Mouse (Mus musculus) cerebellum, adult 9-11 months (tissue): ENCODE data around the gene Ankrd23.
A peak's percentile ranks its signal among the peaks of the same experiment; 100 is the strongest.

Experiments
- DNase-seq: peaks from one replicate; pipeline ENCODE4 v3.0.0; 2022

The Ankrd23 gene

GRCm38 (mm10) chr1:36542925-36543324, 6.2 kb upstream of the Ankrd23 start:
- DNase-seq, result no peak

- DNase-seq, result peak; percentile 80
Observed at GRCm38 (mm10) chr1:36541844-36542243, 5.2 kb upstream of the Ankrd23 start.

DNA sequence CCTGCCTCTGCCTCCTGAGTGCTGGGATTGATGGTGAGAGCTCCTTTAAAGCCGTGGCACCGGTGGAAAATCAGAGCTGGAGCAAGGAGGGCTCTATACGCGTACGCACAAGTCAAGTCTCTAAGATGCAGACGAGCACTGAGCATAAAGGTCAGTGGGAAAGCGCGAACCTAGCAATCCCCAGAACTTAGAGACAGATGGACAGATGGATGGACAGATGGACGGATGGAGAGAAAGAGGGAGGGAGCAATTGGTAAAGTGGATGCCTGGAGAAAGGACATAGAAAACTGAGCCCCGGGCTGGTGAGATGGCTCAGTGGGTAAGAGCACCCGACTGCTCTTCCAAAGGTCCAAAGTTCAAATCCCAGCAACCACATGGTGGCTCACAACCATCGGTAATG, 4.1 kb upstream of the Ankrd23 start:
- peak; percentile 54 for DNase-seq

DNA sequence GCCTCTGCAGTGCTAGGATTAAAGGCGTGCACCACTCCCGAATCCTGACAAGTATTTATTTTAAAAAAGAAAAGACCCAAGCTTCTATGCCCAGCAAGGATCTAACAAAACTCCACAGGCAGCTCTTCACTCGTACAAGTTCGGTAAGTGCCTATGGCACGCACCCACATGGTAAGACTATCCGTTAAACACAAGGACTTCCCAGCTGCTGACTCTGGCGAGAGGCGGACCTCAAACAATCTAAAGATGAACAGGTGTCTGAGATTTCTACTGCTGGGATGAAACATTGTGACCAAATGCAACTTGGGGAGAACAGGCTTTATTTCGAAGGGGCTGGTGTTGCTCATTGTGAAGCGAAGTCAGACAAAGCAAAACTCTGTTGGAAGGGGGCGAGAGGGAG, 3.4 kb upstream of the Ankrd23 start:
- DNase-seq, result no peak

- peak; percentile 45 for DNase-seq
Observed at GRCm38 (mm10) chr1:36539186-36539585, 2.5 kb upstream of the Ankrd23 start, which contains the start of gene Gm42417. Gm42417 (minus strand) TSS chr1:36539429.

DNA sequence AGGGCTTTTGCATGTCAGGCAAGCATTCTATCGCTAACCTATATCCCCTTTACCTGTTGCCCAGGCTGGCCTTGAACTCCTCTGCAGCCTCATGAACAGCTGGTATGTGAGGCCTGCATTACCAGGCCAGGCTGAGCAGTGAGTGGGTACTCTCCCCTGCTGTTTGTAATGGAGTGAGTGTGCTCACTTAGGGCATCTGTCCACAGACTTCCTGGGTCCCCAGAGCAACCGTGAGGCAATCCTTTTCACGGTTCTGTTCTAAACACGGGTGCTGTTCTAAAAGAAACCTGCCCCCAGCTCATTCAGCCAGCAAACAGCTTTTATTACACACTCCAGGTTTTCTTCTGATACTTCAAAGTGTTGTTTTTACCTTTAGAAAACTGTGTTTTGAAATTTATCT, 2.0 kb upstream of the Ankrd23 start:
- no peak for DNase-seq

DNA sequence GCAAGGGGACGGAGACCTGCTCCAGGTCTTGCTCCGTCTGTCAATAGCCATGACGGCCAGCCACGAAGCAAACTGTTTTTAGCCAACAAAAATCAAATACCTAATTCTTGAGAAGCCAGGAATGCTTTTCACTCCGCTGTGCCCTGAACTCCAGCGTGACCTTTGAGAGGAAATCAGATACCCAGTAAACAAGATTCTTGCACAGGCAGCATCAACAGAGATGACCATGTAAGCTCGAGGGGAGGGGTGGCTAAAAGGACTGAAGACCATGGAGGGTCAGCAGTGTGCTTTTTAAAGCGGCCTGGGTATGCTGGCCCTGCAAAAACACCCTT, 320 bp downstream of the Ankrd23 start:
- DNase-seq, result no peak

- DNase-seq, result peak; percentile 78
Observed at GRCm38 (mm10) chr1:36535477-36536396, 946 bp downstream of the Ankrd23 start.

- DNase-seq, result no peak
Observed at GRCm38 (mm10) chr1:36534595-36535058, 2.1 kb downstream of the Ankrd23 start.

GRCm38 (mm10) chr1:36533546-36533945, 3.1 kb downstream of the Ankrd23 start:
- no peak for DNase-seq

DNA sequence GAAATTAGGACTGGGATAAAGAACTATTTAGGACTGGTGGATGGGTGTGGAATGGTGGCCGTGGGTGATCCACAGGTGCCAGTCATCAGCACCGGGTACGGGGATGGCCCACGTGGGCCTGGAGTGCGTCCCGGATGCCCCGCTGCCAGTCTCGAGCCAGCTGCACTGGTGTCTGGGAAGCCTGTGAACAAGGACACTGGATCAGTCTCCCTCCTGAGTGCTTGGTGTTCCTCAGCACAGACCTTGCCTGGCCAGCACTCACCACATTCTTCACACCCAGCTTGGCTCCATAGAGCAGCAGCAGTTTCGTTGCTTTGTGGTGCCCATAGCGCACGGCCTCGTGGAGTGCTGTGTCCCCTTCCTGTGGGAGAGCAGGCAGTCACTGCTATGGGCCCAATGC, 5.2 kb downstream of the Ankrd23 start:
- no peak for DNase-seq

DNA sequence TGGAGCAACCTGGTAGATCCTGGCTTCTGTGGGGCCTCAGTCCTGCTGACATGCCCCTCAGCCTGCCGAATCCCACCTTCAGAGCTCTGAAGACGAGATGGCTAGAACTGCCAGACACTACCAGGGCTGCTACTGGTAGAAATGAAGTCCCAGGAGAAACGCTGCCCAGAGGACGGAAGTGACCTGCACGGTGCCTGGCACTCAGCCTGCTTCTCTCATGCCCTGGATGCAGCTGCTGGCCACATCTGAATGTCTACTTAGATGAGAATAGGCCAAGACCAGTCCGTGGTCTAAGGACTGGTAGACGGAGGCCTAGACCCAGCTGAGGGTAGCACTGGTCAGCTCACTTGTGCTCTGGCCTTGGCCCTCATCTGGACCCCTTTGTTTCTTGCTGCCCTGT, 5.7 kb downstream of the Ankrd23 start:
- DNase-seq, result no peak

DNA sequence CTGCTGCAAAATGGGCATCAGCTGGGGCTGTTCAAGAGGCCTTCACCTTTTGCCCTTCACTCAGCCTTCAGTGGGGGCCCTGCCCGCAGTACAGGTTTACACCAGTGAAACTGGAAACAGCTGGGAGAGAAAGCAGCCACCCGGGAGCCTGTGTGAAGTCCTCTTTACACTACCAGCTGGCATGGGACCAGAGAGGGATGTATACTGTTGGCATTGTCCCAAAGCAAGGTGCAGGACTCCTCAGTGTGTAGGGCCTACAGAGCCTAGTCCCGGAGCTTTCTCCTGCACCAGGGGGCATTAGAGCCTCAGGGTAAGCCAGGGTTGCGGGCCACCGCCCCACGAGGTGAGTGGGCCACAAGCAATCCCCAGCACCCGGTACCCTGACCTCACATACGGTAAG, 6.2 kb downstream of the Ankrd23 start:
- no peak for DNase-seq

DNA sequence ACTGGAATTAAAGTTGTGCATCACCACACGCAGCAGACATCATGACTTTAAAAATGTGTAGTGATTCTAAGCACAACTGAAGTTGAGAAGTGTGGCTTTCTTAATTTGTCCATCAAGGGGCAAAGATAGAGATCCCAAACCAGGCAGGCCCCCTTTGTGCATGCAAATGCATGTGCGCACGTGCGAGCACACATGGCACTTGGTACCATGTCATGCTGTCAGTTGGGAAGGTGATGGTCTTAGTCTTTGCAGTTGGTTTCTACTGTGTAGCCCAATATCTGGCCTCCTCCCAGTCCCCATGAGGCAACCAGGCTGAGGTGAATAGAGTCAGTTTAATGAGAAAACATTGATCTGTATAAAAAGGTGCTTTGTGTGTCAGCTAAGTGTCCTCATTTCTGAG, 6.8 kb downstream of the Ankrd23 start:
- DNase-seq, result no peak

- no peak for DNase-seq
Observed at GRCm38 (mm10) chr1:36529274-36529673, 7.4 kb downstream of the Ankrd23 start.

GRCm38 (mm10) chr1:36528351-36528750, 8.3 kb downstream of the Ankrd23 start:
- DNase-seq, result no peak

DNA sequence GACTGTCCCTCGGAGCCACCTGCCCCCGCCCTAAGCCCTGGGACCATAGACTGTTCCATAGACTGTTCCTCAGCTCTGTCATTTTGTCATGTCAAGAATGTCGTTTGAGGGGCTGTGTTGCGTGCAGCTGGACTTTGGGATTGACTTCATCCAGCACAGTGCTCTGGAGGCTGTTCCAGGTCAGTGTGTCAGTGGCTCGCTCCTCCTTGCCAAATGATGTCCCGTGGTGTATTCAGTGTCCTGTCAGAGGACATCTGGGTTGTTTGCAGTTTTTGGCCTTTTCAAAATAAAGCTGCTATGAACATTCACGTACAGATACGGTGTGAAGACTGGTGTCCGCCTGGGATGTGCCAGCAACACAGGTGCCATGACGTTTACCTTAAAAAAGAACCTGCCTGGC, 9.8 kb downstream of the Ankrd23 start:
- no peak for DNase-seq

- DNase-seq, result no peak
Observed at GRCm38 (mm10) chr1:36525774-36526173, 10.9 kb downstream of the Ankrd23 start.

DNA sequence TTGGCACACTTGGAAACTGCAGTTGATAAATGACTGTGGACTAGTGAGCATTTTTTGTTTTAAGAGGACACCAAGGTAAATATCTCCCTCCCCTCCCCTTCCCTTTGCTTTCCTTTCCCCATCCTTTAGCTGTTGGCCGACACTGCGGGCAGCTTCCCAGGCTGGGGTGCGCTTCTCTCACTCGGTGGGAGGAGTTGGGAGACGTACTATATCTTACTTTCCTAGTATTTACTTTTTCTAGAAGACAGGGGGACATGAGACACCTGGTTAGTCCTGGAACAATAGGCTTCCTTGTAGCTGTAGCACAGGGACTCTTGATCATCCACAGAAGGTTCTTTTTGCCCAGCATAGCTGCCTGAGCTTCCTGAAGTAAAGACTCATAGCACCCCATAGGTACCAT, 12.6 kb downstream of the Ankrd23 start:
- no peak for DNase-seq

- no peak for DNase-seq
Observed at GRCm38 (mm10) chr1:36523332-36524013, 13.2 kb downstream of the Ankrd23 start.

DNA sequence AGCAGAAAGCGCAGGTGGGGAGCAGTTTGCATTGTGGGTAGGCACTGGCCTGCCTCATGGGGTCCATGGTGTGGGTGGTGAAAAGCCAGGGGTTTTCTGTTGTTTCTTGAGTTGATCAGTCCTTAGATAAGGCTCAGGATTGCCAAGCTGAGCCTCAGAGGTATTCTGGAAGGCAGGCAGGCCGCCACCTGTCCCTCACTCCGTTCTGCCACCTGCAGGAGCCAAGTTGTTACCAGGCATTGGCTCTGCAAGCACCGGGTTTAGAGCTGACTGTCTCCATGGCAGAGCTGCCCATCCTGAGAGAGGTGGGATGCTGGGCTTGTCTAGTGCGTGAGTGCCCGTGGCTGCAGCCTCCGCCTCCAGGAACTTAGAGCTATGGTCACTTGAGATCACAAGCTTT, 14.5 kb downstream of the Ankrd23 start:
- no peak for DNase-seq

DNA sequence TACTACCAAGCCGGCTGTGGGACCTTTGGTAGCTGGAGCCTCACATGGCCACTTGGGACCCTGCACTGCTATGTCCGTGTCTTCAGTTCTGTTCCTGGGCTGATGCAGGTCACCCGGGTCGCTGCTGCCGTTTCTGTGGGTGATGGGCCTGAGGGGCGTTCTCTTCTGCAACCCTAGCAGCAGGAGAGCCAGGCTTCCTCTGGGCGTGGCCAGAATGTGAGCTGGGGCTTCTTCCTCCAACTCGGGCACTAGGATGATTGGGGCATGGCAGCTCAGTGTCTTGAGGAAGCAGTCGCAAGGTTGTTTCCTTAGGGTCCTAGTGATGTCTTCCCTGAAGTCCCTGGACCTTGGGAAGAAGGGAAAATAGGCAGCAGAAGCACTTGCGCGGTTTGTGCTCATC, 17.1 kb downstream of the Ankrd23 start:
- no peak for DNase-seq

GRCm38 (mm10) chr1:36518259-36518658, 18.4 kb downstream of the Ankrd23 start:
- no peak for DNase-seq

GRCm38 (mm10) chr1:36513718-36514117, 23.0 kb downstream of the Ankrd23 start:
- no peak for DNase-seq
